Mouse (Mus musculus): ENCODE results near the gene Ptrh2.
A peak's percentile ranks its signal among the peaks of the same experiment; 100 is the strongest.

The Ptrh2 gene

GRCm38 (mm10) chr11:86668169-86668568, 15.6 kb upstream of the Ptrh2 start:
- DNase-seq (ENCODE audit: low read depth, low spot score), result no peak

DNA sequence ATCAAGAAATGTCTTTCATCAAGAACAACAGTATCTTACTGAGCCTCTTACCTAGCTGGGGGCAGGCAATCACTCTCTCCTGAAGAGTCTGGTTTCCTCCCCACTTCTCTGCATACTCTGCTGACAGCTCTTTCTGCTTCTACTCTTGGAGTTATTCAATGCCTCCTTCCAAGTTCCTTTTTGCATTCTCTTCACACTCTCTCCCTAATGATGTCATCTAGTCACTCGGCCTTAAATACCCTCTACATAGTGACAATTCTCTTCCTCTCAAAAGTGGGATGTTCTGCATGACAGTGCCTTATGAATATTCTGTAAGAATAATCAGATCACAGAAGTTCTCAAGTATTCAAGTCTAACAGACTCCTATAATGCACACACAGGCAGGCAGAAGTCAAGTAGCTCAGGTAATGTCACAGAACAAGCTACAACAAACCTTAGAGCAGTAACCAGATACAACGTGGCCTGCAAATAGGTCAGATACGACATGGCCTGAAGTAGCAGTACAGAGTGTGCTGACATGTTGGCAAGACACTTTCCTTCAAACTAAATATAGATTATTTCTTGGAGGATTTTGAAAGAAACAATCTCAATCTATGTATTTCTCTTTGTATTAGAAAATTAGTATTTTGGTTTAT, 12.6 kb upstream of the Ptrh2 start:
- DNase-seq (ENCODE audit: low read depth, low spot score), result no peak

- no peak for DNase-seq (ENCODE audit: low read depth, low spot score)
Observed at GRCm38 (mm10) chr11:86672772-86673171, 11.0 kb upstream of the Ptrh2 start.

GRCm38 (mm10) chr11:86675520-86675919, 8.3 kb upstream of the Ptrh2 start:
- DNase-seq (ENCODE audit: low read depth, low spot score), result no peak

DNA sequence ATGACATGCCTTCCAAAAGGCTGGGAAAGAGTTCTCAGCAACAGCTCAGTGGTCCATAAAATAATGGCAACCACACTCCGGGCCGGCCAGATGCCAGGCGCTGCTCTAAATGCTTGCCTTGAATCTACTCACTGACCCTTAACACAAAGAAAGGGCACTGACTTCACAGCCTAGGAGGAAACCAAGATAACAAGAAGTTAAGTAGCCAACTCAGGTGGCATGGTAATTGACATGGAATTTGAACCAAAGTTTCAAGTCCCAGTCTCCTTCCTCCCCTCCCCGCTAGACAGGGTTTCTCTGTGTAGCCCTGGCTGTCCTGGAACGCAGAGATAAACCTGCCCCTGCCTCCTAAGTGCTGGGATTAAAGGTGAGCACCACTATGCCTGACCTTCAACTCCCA, 4.8 kb upstream of the Ptrh2 start:
- DNase-seq (ENCODE audit: low read depth, low spot score), result no peak

DNA sequence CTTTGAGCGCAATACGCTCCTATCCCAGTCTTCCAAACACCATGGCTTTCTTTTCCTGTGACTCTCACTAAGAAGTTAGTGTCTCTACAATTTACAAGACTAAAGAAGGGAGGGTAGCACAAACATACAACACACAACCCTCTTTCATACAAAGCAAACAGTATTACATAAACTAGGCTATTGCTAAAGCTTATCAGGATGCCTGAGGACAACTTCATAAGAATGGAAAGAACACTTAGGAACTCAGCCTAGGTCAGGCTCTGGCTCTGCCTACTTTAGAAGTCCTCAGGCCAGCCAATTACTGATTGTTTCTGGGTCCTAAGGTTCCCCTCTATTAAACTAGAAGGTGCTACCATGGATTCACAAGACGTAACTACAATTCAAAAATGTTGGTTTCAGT, 3.1 kb upstream of the Ptrh2 start:
- DNase-seq (ENCODE audit: low read depth, low spot score), result no peak

DNA sequence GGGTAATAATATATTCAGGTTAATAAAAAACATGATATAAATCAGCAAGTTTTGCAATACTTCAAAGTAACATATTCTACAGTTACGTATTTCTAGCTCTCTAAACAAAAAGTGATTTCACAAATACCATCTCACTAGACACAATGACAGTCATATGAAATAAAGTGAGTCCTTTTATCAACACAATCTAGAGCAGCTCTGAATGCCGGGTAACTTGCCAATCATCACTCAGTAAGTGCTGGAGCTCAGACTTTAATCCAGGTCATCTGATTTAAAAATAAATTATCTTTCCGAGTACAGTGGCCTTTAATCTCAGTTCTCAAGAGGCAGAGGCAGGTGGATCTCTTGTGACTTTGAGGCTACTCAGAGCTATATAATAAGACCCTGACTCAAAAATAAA, 2.4 kb upstream of the Ptrh2 start:
- DNase-seq (ENCODE audit: low read depth, low spot score), result no peak

GRCm38 (mm10) chr11:86682861-86683260, 924 bp upstream of the Ptrh2 start:
- DNase-seq (ENCODE audit: low read depth, low spot score), result no peak

- no peak for DNase-seq (ENCODE audit: low read depth, low spot score)
Observed at GRCm38 (mm10) chr11:86684126-86685012, 584 bp downstream of the Ptrh2 start.

GRCm38 (mm10) chr11:86685366-86685765, 1.6 kb downstream of the Ptrh2 start:
- no peak for DNase-seq (ENCODE audit: low read depth, low spot score)

- no peak for DNase-seq (ENCODE audit: low read depth, low spot score)
Observed at GRCm38 (mm10) chr11:86690383-86690782, 6.6 kb downstream of the Ptrh2 start.

- no peak for DNase-seq (ENCODE audit: low read depth, low spot score)
Observed at GRCm38 (mm10) chr11:86691482-86691881, 7.7 kb downstream of the Ptrh2 start.

GRCm38 (mm10) chr11:86691956-86692355, 8.2 kb downstream of the Ptrh2 start:
- no peak for DNase-seq (ENCODE audit: low read depth, low spot score)

- DNase-seq (ENCODE audit: low read depth, low spot score), result no peak
Observed at GRCm38 (mm10) chr11:86692546-86692945, 8.8 kb downstream of the Ptrh2 start.

- no peak for DNase-seq (ENCODE audit: low read depth, low spot score)
Observed at GRCm38 (mm10) chr11:86695461-86695860, 11.7 kb downstream of the Ptrh2 start.

DNA sequence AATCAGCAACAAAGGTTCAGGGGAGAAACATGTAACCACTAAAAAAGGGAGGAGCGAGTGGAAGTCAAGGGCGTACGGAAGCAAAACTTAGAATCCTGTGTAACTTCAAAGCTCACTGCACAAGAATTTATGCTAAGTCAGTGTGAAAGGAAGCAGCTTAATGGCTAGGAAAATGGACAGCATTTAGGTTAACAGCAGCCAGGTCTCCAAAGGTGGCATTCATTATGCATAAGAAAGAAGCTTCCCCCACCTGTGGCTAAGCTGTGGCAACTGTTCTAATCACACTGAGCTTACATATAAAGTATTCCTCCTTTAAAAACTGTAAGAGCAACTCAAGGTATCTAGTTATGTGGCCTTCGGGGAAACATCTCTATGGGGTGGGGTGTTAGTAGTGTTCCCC, 17.4 kb downstream of the Ptrh2 start:
- DNase-seq (ENCODE audit: low read depth, low spot score), result peak; percentile 98

DNA sequence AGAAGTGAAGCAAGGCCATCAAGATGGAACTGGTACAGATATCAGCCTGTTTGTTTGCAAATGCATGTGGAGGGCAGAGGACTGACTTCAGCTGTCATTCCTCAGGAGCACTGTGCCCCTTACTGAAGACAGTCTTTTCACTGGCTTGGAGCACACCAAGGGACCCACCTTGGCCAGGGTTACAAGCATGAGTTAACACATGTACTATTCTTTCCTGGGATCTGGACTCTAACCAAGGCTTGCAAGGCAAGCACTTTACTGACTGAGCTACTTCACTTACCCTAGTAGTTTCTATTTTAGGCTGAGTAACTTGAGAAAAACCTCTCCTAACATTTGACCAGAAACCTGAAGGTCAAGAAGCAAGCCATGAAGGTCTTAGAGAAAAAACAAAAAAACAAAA, 30.8 kb downstream of the Ptrh2 start:
- DNase-seq (ENCODE audit: low read depth, low spot score), result no peak

DNA sequence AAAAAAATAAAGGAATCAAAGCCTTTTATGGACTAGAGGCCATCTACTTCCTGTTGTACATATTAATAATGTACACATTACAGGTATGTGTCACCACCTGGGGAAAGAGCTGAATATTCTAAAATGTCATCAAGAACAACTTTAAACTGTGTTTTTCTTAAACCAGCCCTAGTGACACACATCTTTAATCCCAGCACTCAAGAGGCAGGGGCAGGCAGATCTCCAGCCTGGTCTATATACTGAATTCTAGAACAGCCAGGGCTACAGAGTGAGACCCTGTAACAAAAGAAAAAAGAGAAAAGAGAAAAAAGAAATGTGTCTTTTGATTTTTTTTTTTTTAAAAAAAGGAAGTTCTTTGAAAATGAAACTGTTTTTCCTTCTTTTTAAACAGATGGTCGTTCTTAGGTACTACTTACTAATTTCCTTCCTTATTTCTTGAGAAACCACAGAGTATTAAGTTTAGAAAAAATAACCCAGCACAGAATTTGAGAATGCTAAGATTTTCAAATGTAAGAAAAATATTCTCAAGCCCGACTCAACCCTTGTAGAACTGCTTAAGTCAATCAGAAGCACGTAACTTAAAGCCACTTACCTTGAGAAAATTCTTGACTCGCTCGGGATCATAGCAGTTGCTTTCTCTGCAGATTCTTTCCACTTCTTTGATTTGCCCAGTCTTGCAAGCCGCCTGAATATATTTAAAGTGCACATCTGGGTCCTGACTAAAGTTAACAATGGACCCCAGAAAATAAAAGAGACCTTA, 33.7 kb downstream of the Ptrh2 start:
- no peak for DNase-seq (ENCODE audit: low read depth, low spot score)

GRCm38 (mm10) chr11:86718369-86718768, 34.6 kb downstream of the Ptrh2 start:
- DNase-seq (ENCODE audit: low read depth, low spot score), result no peak

GRCm38 (mm10) chr11:86719390-86719789, 35.6 kb downstream of the Ptrh2 start:
- no peak for DNase-seq (ENCODE audit: low read depth, low spot score)

GRCm38 (mm10) chr11:86724004-86724403, 40.2 kb downstream of the Ptrh2 start:
- DNase-seq (ENCODE audit: low read depth, low spot score), result no peak

- no peak for DNase-seq (ENCODE audit: low read depth, low spot score)
Observed at GRCm38 (mm10) chr11:86724982-86725381, 41.2 kb downstream of the Ptrh2 start.

Measured in R1 (cell line).